Mouse (Mus musculus): ENCODE measurements around the gene Tfcp2. TPM values are rescaled to one million over a fixed set of nuclear protein-coding genes. Genes with fewer than 3 reads are reported as not detected.

Gene Tfcp2
- total RNA-seq, 2 experiments from 2014 or later, result 28.4 to 29.2 TPM

DNA sequence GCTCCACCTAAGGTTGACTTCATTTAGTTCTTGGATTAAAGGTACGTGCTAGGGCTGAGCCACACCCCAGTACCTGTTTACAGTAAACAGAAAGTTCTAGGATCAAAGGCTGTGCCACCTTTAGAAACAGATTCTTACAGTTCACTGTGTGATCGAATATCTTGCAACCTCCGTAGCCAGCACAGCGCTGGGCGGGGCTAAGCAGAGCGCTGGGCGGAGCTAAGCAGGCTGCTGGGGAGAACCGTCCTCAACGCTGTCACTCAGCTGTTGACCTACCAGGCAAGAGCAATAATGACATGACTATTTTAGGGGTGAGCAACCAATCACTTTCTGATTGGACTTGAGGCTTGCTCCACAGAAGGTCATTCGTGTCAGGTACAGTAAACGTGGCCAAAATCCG is 90.9 kb downstream of the Tfcp2 start:
- DNase-seq (ENCODE audit: low spot score in 2 of 2), result no peak
- intact Hi-C loops (cut with DNase I), result loop anchor here (10.0 kb wide), 1 partner anchor 196 kb away; no protein-coding TSS in a partner anchor

DNA sequence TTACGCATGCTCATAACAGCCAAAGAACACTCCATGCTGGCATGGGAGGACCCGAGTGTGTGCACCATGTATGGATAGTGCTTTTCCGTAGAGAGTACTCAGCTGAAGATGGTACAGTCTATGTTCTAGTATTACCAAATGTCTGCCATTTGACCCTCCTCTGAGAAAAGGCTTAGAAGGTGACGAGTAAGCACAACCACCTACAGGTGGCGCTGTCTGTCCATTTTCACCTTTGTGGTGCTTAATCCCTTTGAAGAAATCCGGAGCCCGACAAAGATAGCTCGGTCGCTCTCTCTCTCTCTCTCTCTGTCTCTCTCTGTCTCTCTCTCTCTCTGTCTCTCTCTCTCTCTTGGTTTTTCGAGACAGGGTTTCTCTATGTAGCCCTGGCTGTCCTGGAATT is 93.8 kb downstream of the Tfcp2 start:
- peak in 1 of 2 experiments; percentile 68 for DNase-seq (ENCODE audit: low spot score in 2 of 2)
- intact Hi-C loops (cut with DNase I), result loop anchor here (10.0 kb wide), 2 partner anchors 63 to 433 kb away; no protein-coding TSS in a partner anchor

DNA sequence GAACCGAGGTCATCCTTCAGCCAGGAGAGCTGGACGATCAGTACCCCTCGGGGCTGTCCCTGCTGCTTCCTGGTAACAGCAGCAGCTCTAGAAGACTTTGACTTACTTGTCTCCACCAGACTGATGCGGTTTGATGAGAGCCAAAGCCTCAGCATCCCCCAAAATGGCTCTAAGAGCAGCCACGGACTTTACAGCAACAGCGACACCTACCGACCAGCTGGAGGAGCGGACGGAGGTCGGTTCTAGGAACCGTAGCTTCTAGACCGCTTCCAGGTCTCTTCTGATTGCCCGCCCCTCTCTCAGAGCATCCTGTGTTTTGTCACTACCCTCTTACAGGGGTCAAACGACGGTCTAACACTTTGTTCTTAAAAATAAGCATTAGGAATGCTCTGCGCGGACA is 94.5 kb downstream of the Tfcp2 start:
- DNase-seq (ENCODE audit: low spot score in 2 of 2), result peak; percentile 65 to 77
- intact Hi-C loops (cut with DNase I), result loop anchor here (10.0 kb wide), 2 partner anchors 63 to 433 kb away; no protein-coding TSS in a partner anchor

DNA sequence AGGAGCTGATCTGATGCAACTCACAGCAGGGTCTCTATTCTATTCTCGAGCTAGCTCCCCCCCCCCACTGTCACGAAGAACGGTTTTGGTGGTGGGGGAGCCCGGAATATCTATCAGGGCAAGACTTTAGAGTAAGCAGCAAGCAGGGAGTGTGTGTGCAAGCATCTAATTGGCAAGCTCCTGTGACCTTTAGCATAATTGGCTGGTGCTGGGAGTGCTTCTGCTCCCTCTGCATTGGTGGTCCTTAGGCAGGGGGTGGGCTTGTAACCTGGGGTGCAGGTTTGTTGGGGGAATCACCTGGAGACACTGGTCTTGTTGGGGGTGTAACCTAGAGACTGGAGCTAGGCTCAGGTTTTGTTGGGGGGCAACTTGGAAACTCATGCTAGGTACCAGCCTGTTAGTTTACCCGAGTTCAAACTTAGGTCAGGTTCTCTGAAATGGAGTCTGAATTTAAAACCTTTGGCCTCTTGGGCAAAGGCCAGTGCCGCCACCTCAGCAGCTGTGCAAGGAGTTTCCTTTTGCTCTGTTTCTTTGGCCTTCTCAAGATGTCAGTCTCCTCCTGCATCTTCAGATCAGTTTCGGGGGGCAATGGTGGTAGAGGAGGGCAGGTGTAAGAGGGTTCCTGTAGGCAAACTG is 95.3 kb downstream of the Tfcp2 start:
- no peak for DNase-seq (ENCODE audit: low spot score in 2 of 2)
- intact Hi-C loops (cut with DNase I), result loop anchor here (10.0 kb wide), 2 partner anchors 62 to 432 kb away; no protein-coding TSS in a partner anchor

DNA sequence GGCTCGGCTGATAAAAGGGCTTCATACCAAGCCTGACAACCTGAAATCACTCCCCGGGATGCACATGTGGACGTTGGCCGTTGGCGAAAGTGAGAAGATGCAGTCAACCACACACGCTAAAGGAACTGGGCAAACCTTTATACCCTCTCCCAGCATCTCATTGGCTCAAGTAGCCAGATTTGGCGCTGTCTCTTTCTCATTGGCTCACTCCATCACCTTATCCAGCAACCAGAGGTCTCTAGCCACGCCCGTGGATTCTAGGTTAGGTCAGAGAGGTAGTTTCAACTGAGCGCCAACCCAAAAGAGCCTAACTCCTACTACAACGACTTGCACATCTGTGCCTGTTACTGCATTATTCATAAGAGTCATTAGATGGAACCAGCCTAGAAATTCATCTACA is 99.3 kb downstream of the Tfcp2 start:
- DNase-seq (ENCODE audit: low spot score in 2 of 2), result no peak
- intact Hi-C loops (cut with DNase I), result loop anchor here (10.0 kb wide), 2 partner anchors 58 to 428 kb away; no protein-coding TSS in a partner anchor

DNA sequence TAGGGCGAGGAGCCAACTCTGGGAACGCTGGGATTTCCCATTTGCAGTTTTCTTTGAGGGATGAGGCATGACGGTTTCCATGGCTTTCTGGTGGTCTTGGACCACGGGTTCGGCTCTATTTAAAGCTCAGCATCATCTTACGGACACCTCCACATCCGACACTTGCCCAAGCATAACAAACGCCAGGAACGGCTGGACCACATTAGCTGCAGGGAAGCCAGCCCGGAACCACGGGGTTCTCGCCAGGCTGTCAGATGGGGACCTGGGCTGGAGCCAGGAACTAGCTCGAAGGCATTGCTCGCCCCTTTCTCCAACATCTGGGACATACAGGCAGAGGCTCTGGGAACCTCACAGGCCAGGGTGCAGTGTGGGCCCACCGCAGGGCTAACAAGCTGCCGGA is 100.6 kb downstream of the Tfcp2 start:
- intact Hi-C loops (cut with DNase I), result loop anchor here (10.0 kb wide), 2 partner anchors 56 to 426 kb away; no protein-coding TSS in a partner anchor
- peak; percentile 44 to 46 for DNase-seq (ENCODE audit: low spot score in 2 of 2)

DNA sequence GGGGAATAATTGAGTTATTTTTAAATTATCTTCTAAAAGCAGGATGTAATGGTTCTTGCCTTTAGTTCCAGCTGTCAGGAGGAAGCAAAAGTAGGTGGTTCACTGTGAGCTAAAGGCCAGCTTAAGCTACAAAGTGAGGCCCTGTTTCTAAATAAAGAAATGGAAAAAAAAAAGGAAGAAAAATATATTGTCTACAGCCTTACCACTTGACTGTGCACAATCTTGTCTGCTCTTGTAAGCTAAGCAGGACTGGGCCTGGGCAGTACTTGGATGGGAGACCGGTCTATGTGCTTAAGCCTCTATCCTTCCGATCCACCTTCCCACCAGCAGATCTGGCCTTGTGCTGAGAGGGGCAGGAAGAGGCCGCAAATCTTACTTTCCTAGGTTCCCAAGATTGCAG is 102.3 kb downstream of the Tfcp2 start:
- intact Hi-C loops (cut with DNase I), result no loop called here
- DNase-seq (ENCODE audit: low spot score in 2 of 2), result no peak

DNA sequence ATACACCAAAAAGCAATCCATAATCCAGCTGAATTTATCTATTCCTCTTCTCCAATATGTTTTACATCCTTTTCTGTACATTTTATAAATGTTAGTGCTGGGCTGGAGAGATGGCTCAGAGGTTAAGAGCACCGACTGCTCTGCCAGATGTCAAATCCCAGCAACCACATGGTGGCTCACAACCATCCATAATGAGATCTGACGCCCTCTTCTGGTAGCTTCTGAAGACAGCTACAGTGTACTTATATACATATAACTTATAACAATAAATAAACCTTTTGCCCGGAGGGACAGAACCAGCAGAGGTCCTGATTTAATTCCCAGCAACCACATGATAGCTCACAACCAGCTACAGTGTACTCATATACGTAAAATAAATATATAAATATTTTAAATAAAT is 103.2 kb downstream of the Tfcp2 start:
- intact Hi-C loops (cut with DNase I), result no loop called here
- no peak for DNase-seq (ENCODE audit: low spot score in 2 of 2)

Other genes starting within 250 kb of the Tfcp2 start
- 10 to 100 TPM; 16.5 to 17.7 TPM for gene Mettl7a1, start 247.9 kb downstream of the Tfcp2 start, total RNA-seq (2021)
- under 1 TPM in 1 of 2 experiments, not detected in 1; 0.37 TPM for gene Mettl7a3, start 217.1 kb downstream of the Tfcp2 start, total RNA-seq (2021)
- not detected for gene Methig1, start 198.9 kb downstream of the Tfcp2 start, total RNA-seq (2021)
- gene Mettl7a2, start 198.8 kb downstream of the Tfcp2 start, total RNA-seq (2021), result under 1 TPM in 1 of 2 experiments, not detected in 1; 0.20 TPM
- not detected for gene Higd1c, start 187.5 kb downstream of the Tfcp2 start, total RNA-seq (2021)
- gene Gm5475, start 129.9 kb downstream of the Tfcp2 start, total RNA-seq (2021), result under 1 TPM in 1 of 2 experiments, not detected in 1; 0.13 TPM
- gene Slc11a2, start 126.9 kb downstream of the Tfcp2 start, total RNA-seq (2021), result 10 to 100 TPM; 55.7 to 56.8 TPM
- 10 to 100 TPM; 65.8 to 70.5 TPM for gene Letmd1, start 83.0 kb downstream of the Tfcp2 start, total RNA-seq (2021)
- gene Csrnp2, start 56.5 kb downstream of the Tfcp2 start, total RNA-seq (2021), result 10 to 100 TPM; 39.8 to 40.7 TPM
- gene Pou6f1, start 48.0 kb upstream of the Tfcp2 start, total RNA-seq (2021), result 100 to 1,000 TPM; 123 to 125 TPM
- 10 to 100 TPM; 97.6 to 98.1 TPM for gene Dazap2, start 63.3 kb upstream of the Tfcp2 start, total RNA-seq (2021)
- 1 to 10 TPM; 2.2 to 2.3 TPM for gene Smagp, start 84.9 kb upstream of the Tfcp2 start, total RNA-seq (2021)
- gene Bin2, start 117.5 kb upstream of the Tfcp2 start, total RNA-seq (2021), result 1 to 10 TPM; 5.6 to 6.2 TPM
- 1 to 10 TPM; 2.7 to 3.7 TPM for gene Cela1, start 135.9 kb upstream of the Tfcp2 start, total RNA-seq (2021)
- 1 to 10 TPM in 1 of 2 experiments, under 1 TPM in 1; 0.97 to 2.0 TPM for gene Galnt6, start 177.4 kb upstream of the Tfcp2 start, total RNA-seq (2021)
- gene Slc4a8, start 209.7 kb upstream of the Tfcp2 start, total RNA-seq (2021), result 10 to 100 TPM; 87.7 to 90.8 TPM